Mouse (Mus musculus): ENCODE data around the gene Rnf150. TPM values are rescaled to one million over a fixed set of nuclear protein-coding genes. Genes with fewer than 3 reads are reported as not detected.

The Rnf150 gene
- polyA plus RNA-seq, 1 experiment from 2014 or later, result 0.75 TPM

DNA sequence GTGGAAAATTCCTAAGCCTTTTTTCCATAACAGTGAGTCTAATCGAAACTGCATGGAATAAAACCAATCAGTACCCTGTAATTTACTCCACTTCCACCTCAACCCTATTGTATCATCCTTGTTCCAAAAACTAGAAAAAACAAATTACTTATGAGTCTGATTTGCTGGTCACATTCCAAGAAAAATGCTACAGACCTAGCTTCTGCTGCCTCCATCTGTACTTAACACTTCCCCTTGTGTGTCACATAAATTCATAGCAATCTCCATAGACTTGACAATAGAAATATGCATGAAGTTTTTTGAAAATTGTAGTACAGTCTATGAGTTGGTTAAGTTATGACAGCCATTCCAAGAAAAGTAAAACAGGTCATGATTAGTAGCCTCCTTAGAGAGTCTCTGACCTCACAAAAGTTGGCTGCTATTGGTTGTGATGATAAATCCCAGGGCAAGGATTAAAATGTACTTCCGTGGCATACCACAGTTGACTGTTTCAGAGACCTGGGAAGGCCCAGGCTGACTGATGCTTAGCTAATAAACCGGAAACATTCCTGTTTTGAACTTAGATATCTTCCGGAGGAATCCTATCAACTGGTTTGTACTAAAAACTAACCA is 118.2 kb downstream of the Rnf150 start:
- ATAC-seq (ENCODE audit: insufficient number of reproducible peaks, low FRiP score), result no peak
- H3K36me3 ChIP-seq, result no peaks in the 10 kb centered on the region
- H3K9me3 ChIP-seq (replicated peaks), result no peaks in the 10 kb centered on the region
- H3K27me3 ChIP-seq (replicated peaks), result no peaks in the 10 kb centered on the region
- WGBS, result 72% methylated on average over 4 of the region's 4 CpGs
- no peak overlapping the region for H3K27ac ChIP-seq (ENCODE audit: poor library complexity, severe bottlenecking)
- H3K4me2 ChIP-seq, result no peak overlapping the region
- H3K4me1 ChIP-seq (replicated peaks), result no peaks in the 10 kb centered on the region
- no peak overlapping the region for H3K4me3 ChIP-seq
- H3K9ac ChIP-seq, result no peak overlapping the region

DNA sequence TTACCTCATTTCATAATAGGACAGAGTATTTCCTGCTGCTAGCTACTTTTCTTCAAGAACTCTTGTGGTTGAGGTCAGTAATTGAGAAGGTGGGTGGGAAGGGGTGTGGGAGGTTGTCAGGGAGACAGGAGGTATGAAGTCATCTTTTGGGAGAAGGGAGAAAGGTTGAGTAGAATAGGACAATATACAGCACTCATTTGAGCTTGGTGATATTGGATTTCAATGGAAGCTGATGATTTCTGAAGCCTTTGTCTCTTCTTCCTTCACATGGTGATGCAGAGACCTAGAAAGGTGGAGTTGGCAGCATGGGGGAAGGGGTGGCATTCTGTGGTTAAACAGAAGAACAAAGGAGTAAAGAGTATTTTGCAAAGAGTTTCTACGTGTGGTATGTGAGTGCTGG is 119.7 kb downstream of the Rnf150 start:
- Histone ChIP-seq H3K4me1 (replicated peaks) (no peaks in the 10 kb centered on the region), H3K27me3 (replicated peaks) (no peaks in the 10 kb centered on the region), H3K4me2 (no peak overlapping the region), H3K4me3 (no peak overlapping the region), H3K9me3 (replicated peaks) (no peaks in the 10 kb centered on the region), H3K9ac (no peak overlapping the region), H3K27ac (ENCODE audit: poor library complexity, severe bottlenecking) (no peak overlapping the region), H3K36me3 (no peaks in the 10 kb centered on the region)
- 51% methylated on average over 1 of the region's 1 CpGs for WGBS
- ATAC-seq (ENCODE audit: insufficient number of reproducible peaks, low FRiP score), result no peak

DNA sequence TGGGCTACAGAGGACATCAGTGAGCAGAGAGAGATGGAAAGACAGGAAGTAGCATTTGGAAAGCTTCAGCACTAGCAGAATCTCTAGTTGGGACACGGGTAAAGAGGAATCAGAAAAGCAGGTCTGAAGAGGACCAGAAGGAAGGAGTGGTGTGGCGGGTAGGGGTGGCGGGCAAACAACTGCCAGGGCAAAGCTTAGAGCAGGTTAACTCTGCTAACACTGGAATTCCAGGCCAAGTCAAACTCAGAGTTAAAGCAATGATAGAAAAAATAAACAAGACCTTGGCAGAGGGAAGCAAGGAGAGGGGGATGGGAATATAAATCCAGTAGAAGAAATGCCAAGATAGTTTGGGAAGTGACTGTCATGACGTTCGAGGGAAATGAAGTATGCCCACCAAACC is 120.1 kb downstream of the Rnf150 start:
- WGBS, result 63% methylated on average over 5 of the region's 5 CpGs
- no peak for ATAC-seq (ENCODE audit: insufficient number of reproducible peaks, low FRiP score)
- Histone ChIP-seq H3K36me3 (no peaks in the 10 kb centered on the region), H3K9ac (no peak overlapping the region), H3K4me1 (replicated peaks) (no peaks in the 10 kb centered on the region), H3K9me3 (replicated peaks) (no peaks in the 10 kb centered on the region), H3K4me2 (no peak overlapping the region), H3K27ac (ENCODE audit: poor library complexity, severe bottlenecking) (no peak overlapping the region), H3K27me3 (replicated peaks) (no peaks in the 10 kb centered on the region), H3K4me3 (no peak overlapping the region)

DNA sequence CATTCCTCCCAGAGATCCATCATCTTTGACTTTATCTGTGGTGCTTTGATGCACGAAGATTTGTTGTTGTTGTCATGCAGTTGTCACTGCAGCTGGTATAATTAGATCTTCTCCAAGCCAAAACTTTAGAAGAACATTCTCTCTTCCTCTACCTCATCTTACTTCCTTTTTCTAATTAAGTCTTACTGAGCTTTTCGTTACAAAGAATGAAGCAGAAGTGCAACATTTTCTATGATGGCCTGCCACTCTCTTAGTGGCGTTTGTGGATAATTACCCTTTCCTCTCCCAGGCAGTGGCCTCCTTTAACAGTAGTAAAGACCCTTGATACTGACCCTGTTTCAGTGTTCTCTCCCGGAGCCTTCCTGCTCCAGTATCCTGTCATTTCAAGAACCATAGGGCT is 128.9 kb downstream of the Rnf150 start:
- Histone ChIP-seq H3K9ac (no peak overlapping the region), H3K4me2 (no peak overlapping the region), H3K36me3 (no peaks in the 10 kb centered on the region), H3K9me3 (replicated peaks) (no peaks in the 10 kb centered on the region), H3K4me3 (no peak overlapping the region), H3K4me1 (replicated peaks) (no peaks in the 10 kb centered on the region), H3K27ac (ENCODE audit: poor library complexity, severe bottlenecking) (no peak overlapping the region), H3K27me3 (replicated peaks) (no peaks in the 10 kb centered on the region)
- 65% methylated on average over 4 of the region's 4 CpGs for WGBS
- no peak for ATAC-seq (ENCODE audit: insufficient number of reproducible peaks, low FRiP score)

DNA sequence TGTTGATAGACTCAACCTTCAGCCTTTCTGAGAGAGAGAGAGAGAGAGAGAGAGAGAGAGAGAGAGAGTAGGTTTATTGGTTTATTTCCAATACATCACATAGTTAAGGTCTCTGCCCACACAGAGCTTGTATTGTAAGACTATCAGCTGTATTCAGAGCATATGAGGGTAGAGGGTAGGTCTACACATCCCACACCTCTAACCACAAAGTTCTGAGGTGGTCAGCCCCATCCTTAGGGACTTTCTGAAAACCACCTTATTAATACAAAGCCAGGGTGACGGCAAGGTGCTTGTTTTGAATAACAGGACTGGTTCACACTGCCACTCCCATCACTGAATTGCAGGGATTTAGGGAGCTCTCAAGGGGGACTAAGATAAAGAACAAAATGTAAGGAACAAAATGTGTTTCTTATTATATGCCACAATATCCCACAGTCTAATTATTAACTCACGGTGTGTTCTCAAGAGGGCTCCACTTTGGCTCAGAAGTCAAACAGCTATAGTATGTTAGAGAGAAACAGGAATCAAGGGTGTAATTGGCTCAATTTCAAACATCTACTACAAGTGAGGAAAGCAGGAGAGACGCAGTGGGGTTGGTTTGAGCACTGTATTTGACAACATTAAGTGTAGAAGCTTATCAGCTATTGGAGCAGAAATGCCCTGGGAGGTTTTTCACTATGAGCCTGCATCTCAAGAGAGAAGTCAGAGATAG is 132.7 kb downstream of the Rnf150 start:
- 59% methylated on average over 3 of the region's 3 CpGs for WGBS
- Histone ChIP-seq H3K9me3 (replicated peaks) (no peaks in the 10 kb centered on the region), H3K4me2 (no peak overlapping the region), H3K9ac (no peak overlapping the region), H3K4me1 (replicated peaks) (no peaks in the 10 kb centered on the region), H3K27me3 (replicated peaks) (no peaks in the 10 kb centered on the region), H3K4me3 (no peak overlapping the region), H3K36me3 (no peaks in the 10 kb centered on the region), H3K27ac (ENCODE audit: poor library complexity, severe bottlenecking) (no peak overlapping the region)
- no peak for ATAC-seq (ENCODE audit: insufficient number of reproducible peaks, low FRiP score)

DNA sequence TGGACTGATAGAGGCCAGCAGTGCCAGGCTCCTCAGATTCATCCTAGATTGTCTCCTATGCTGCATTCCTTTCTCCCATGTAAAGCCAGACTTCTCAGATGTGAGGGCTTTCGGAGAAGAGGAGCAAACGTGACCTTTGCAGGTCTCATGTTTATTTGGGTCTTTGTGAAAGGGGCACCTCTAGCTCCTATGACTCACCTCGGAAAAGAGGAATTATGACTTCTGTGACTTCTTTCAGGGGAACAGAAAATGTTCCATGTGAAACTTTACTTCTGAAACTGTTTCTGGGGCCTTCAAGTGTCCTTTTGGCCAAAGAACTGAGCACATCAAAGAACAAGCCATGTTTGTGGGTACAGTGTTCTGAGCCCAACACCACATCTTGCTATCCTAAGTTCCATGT is 133.7 kb downstream of the Rnf150 start:
- no peaks in the 10 kb centered on the region for H3K36me3 ChIP-seq
- no peak overlapping the region for H3K27ac ChIP-seq (ENCODE audit: poor library complexity, severe bottlenecking)
- 70% methylated on average over 3 of the region's 3 CpGs for WGBS

DNA sequence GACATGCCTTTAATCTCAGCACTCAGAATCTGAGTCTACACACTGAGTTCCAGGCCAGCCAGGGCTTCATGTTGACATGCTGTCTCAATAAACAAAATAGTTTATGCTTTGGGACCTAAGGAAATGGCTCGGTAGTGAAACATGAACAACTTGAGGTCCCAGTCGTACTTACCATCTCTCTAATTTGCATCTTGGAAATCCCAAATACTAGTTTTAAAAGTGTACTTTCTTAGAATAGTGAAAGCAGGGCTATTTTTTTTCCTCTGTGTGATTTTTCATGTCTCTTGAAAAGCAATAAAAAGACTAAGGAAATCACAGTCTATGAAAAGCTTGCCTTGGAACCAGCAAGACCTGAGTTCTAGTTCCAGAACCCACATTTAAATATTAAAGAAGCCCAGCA is 135.6 kb downstream of the Rnf150 start:
- no peaks in the 10 kb centered on the region for H3K27me3 ChIP-seq (replicated peaks)
- no peaks in the 10 kb centered on the region for H3K36me3 ChIP-seq
- no peak overlapping the region for H3K4me2 ChIP-seq
- H3K9ac ChIP-seq, result no peak overlapping the region
- no peak for ATAC-seq (ENCODE audit: insufficient number of reproducible peaks, low FRiP score)
- H3K4me3 ChIP-seq, result no peak overlapping the region
- WGBS, result 81% methylated on average over 2 of the region's 2 CpGs
- H3K4me1 ChIP-seq (replicated peaks), result no peaks in the 10 kb centered on the region
- H3K27ac ChIP-seq (ENCODE audit: poor library complexity, severe bottlenecking), result no peak overlapping the region
- H3K9me3 ChIP-seq (replicated peaks), result no peaks in the 10 kb centered on the region

More for the DNA sequence above, 133.7 kb downstream of the Rnf150 start:
- Histone ChIP-seq H3K4me3 (no peak overlapping the region), H3K4me2 (no peak overlapping the region), H3K27me3 (replicated peaks) (no peaks in the 10 kb centered on the region), H3K4me1 (replicated peaks) (no peaks in the 10 kb centered on the region), H3K9ac (no peak overlapping the region), H3K9me3 (replicated peaks) (no peaks in the 10 kb centered on the region)
- ATAC-seq (ENCODE audit: insufficient number of reproducible peaks, low FRiP score), result no peak

DNA sequence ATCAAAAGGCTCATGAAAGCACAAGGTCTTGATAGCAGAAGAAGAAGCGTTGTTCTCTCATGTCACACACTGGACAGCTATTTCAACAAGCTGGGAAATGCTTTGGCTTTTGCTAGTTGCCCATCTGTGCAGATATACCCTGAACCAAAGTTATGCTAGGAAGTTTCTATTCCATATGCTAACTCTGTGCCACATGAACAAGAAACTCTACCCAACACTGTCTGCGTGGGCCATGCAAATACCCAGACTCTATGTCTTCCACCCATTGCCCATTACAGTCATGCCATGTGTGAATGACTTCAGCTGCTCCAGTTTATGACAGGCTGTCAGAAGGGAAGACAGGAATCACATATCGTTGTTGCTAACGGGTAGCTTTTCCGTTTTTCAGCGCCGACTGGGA is 140.0 kb downstream of the Rnf150 start:
- H3K36me3 ChIP-seq, result no peaks in the 10 kb centered on the region
- 82% methylated on average over 7 of the region's 7 CpGs for WGBS
- H3K4me2 ChIP-seq, result no peak overlapping the region
- H3K27me3 ChIP-seq (replicated peaks), result no peaks in the 10 kb centered on the region
- no peaks in the 10 kb centered on the region; the same call in 1 of the 2 replicates for H3K9me3 ChIP-seq (replicated peaks)
- no peak overlapping the region for H3K4me3 ChIP-seq
- H3K4me1 ChIP-seq (replicated peaks), result no peaks in the 10 kb centered on the region
- ATAC-seq (ENCODE audit: insufficient number of reproducible peaks, low FRiP score), result no peak
- no peak overlapping the region for H3K9ac ChIP-seq
- no peak overlapping the region for H3K27ac ChIP-seq (ENCODE audit: poor library complexity, severe bottlenecking)

DNA sequence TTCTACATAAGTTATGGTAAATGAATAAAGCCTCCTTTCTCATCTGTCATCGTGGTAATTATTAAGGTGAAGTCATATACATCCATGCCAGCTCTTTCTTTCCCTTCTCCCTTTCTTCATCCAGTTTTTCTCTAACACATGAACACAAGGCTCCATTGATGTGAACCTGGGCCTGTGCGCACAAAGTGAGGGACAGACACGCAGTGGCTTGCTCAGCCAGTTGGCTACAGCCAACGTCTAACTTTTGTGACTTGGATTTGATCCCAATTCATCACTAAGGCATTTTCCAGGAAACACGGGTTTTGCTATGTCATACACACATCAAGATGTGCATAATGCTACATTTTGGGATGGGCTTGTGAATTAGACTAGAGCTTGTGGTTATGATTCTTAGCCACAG is 146.3 kb downstream of the Rnf150 start:
- H3K4me3 ChIP-seq, result no peak overlapping the region
- no peak overlapping the region for H3K4me2 ChIP-seq
- H3K4me1 ChIP-seq (replicated peaks), result no peaks in the 10 kb centered on the region
- H3K27ac ChIP-seq (ENCODE audit: poor library complexity, severe bottlenecking), result no peak overlapping the region
- no peak overlapping the region for H3K9ac ChIP-seq
- H3K36me3 ChIP-seq, result no peaks in the 10 kb centered on the region
- H3K27me3 ChIP-seq (replicated peaks), result no peaks in the 10 kb centered on the region
- H3K9me3 ChIP-seq (replicated peaks), result no peaks in the 10 kb centered on the region
- WGBS, result 82% methylated on average over 5 of the region's 5 CpGs
- ATAC-seq (ENCODE audit: insufficient number of reproducible peaks, low FRiP score), result no peak

DNA sequence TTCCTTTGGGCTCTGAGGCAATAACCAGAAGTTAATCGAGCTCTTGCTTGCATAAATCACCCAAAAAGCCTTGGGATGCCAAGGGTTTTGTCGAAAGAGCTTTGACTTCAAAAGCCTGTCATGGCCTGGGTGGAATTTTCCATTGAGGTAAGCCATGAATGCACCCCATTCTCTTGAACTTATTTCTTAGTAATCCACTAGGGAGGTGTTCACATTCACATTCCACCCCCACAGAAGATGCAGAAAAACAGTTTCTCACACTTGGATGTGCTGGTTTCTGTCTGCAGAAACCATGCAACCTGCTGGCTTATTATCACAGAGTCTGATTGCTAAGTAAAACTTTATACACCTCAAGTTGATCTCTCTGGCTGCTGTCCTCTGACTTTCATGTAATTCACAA is 148.1 kb downstream of the Rnf150 start:
- H3K27me3 ChIP-seq (replicated peaks), result no peaks in the 10 kb centered on the region
- 61% methylated on average over 2 of the region's 2 CpGs for WGBS
- ATAC-seq (ENCODE audit: insufficient number of reproducible peaks, low FRiP score), result no peak
- H3K36me3 ChIP-seq, result no peaks in the 10 kb centered on the region
- H3K4me1 ChIP-seq (replicated peaks), result no peaks in the 10 kb centered on the region
- no peaks in the 10 kb centered on the region for H3K9me3 ChIP-seq (replicated peaks)
- no peak overlapping the region for H3K4me3 ChIP-seq
- H3K4me2 ChIP-seq, result no peak overlapping the region
- H3K9ac ChIP-seq, result no peak overlapping the region
- no peak overlapping the region for H3K27ac ChIP-seq (ENCODE audit: poor library complexity, severe bottlenecking)

DNA sequence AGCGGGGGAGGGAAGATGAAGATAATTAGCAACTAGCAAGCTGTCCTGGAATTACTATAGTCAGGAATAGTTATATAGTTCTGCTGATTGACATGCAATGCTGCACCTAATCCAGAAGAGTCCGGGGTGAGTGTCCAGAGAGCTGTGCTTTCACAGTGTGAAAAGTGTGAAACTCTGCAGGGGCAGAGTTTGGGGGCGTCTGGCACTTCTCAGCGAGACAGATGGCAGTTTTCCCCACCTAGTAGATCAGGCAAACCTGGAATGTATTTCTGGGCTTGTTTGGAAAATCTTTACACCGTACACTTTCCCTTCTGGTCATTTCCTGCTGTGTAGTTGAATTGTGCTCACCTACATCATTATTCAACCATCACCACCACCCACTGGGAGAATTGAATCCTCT is 148.6 kb downstream of the Rnf150 start:
- no peak for ATAC-seq (ENCODE audit: insufficient number of reproducible peaks, low FRiP score)
- no peak overlapping the region for H3K4me2 ChIP-seq
- H3K27me3 ChIP-seq (replicated peaks), result no peaks in the 10 kb centered on the region
- H3K9ac ChIP-seq, result no peak overlapping the region
- no peaks in the 10 kb centered on the region for H3K9me3 ChIP-seq (replicated peaks)
- no peaks in the 10 kb centered on the region for H3K4me1 ChIP-seq (replicated peaks)
- no peak overlapping the region for H3K4me3 ChIP-seq
- no peaks in the 10 kb centered on the region for H3K36me3 ChIP-seq
- WGBS, result 30% methylated on average over 5 of the region's 5 CpGs
- no peak overlapping the region for H3K27ac ChIP-seq (ENCODE audit: poor library complexity, severe bottlenecking)

DNA sequence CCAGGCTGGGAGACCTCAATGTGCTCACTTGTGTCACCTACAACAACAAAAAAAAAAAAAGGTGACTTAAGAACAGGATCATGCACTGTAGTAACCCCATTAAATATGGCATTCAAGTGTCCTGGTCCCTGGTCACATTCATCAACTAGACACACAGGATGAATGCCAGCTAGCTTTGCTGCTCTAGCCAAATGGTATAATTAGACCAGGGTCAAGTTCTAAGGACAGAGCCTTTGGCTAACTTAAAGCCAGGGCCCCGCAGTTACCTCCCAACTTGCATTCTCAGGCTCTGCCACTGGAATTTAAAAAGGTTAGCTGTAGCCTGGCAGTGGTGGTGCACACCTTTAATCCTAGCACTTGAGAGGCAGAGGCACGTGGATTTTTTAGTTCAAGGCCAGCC is 165.1 kb downstream of the Rnf150 start:
- Histone ChIP-seq H3K27me3 (replicated peaks) (no peaks in the 10 kb centered on the region), H3K4me1 (replicated peaks) (no peaks in the 10 kb centered on the region), H3K9me3 (replicated peaks) (no peaks in the 10 kb centered on the region; the same call in 1 of the 2 replicates), H3K4me3 (no peak overlapping the region), H3K36me3 (no peaks in the 10 kb centered on the region), H3K9ac (no peak overlapping the region), H3K27ac (ENCODE audit: poor library complexity, severe bottlenecking) (no peak overlapping the region), H3K4me2 (no peak overlapping the region)
- ATAC-seq (ENCODE audit: insufficient number of reproducible peaks, low FRiP score), result no peak
- 60% methylated on average over 2 of the region's 2 CpGs for WGBS

All from heart, embryonic 12.5 days (tissue).